Mouse (Mus musculus) lung, postnatal 4 days (tissue): ENCODE results near the gene Rgr.

Experiments
- DNase-seq, 2 experiments: peaks; one replicate each; pipeline ENCODE4 v3.0.0; 2021

Gene Rgr

GRCm38 (mm10) chr14:36989784-36990183 is 59.0 kb downstream of the Rgr start:
- DNase-seq, result no peak

DNA sequence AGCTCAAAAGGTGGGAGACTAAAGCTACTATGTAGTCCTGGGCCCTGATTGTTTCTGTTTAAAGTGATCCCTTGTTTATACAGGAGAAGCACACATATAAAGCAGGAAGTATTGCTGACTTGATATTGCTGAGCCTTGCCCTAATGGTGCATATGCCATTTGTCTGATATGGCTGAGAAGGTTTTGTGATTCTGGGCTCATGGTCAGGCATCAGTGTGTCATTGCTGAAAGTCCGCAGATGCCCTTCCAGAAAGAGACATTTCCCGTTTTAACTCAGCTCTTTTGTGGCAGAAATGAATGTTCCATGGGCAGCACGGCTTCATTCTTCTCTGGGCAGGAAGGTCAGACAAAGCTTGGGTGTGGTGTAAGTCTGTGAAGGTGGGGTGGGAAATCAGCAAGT is 63.1 kb downstream of the Rgr start:
- peak; percentile 6 to 22 for DNase-seq
